In the genomic region with DNA sequence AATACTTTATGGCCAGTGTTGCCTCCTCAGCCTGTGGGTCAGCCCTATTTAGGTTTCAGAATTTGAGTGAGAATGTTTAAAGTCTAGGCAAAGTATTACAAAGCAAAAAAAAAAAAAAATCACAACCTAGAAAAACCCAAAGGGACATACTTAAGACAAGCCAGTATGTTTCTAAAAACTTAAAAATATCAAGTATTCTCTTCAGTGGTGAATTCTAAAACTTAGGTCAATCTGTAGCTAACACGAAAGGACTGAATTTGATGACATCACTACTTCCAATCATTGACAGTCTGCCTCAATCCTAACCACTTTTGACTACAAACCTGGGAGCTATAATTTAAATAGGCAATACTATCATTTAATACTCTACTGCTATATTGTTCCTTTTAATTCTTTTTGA, we compare ENCODE assay signal across 21 mouse cellular contexts. TPM values are rescaled to one million over a fixed set of nuclear protein-coding genes. Genes with fewer than 3 reads are reported as not detected.
DNase-seq lines count a peak whose midpoint lies in the region; TF ChIP-seq lines count a peak whose summit lies in the region.
"Had no signal": no experiment of that assay in that cellular context is flagged by ENCODE, and none has a peak within 500 bp of the region (broad histone marks: within the 10 kb centered on the region; RNA-seq: fewer than 3 reads in every experiment).

No protein-coding gene starts in this region.

- no peak overlapping the region for H3K27ac ChIP-seq in CH12.LX (ENCODE audit: insufficient read depth, low read depth)
- no peak overlapping the region for H3K27ac ChIP-seq in MEL (ENCODE audit: control insufficient read depth, low read depth, low read length)

- H3K9ac ChIP-seq in CH12.LX (ENCODE audit: insufficient read depth, low read depth), result no peak overlapping the region
- H3K9ac ChIP-seq in MEL (ENCODE audit: control insufficient read depth, low read depth, low read length, poor library complexity, severe bottlenecking), result no peak overlapping the region

- H3K36me3 ChIP-seq in CH12.LX (replicated peaks in 1 of 2; ENCODE audit: control insufficient read depth in 1 of 2, insufficient read depth in 1 of 2, low read length in 1 of 2) (peaks cover 56 to 86% of the 10 kb centered on the region in 2 experiments), MEL (ENCODE audit: control insufficient read depth in 1 of 2, insufficient read depth in 2 of 2, low read length in 2 of 2) (peaks cover 53 to 56% of the 10 kb centered on the region in 2 experiments)

- H3K4me1 ChIP-seq in CH12.LX (ENCODE audit: control insufficient read depth in 1 of 2, insufficient read depth in 2 of 2) (peaks cover 7 to 53% of the 10 kb centered on the region in 2 experiments; a peak in 3 of 4 replicates), MEL (ENCODE audit: control insufficient read depth in 1 of 2, insufficient read depth in 2 of 2, low read length in 2 of 2) (peaks cover 2 to 7% of the 10 kb centered on the region in 2 experiments; a peak in 2 of 4 replicates)

- TF ChIP-seq EP300 in CH12.LX (IDR thresholded peaks at IDR 0.05; ENCODE audit: low read length), result 0 out of 2 replicates have a peak, but pooled peaks have one; percentile 17
- no peak for TF ChIP-seq EP300 in MEL (IDR thresholded peaks at IDR 0.05; ENCODE audit: low read depth in 1 of 2, low read length in 2 of 2)

- H3K9me3 ChIP-seq in CH12.LX (replicated peaks; ENCODE audit: low read length), result peaks cover 2% of the 10 kb centered on the region
- H3K9me3 ChIP-seq in MEL (replicated peaks; ENCODE audit: insufficient read depth, low read length), result no peaks in the 10 kb centered on the region

- TF ChIP-seq POLR2A in CH12.LX (IDR thresholded peaks at IDR 0.05; ENCODE audit: low read depth, low read length) (peak; percentile 42; the same call in 1 of the 2 replicates), MEL (IDR thresholded peaks at IDR 0.05; ENCODE audit: control insufficient read depth in 1 of 2, insufficient read depth in 1 of 2, low read depth in 1 of 2, low read length in 2 of 2, poor library complexity in 1 of 2) (peak in 1 of 2 experiments; percentile 27; a peak in 1 of 4 replicates)

- H3K4me3 ChIP-seq in CH12.LX (replicated peaks in 1 of 3; ENCODE audit: low read depth in 2 of 3, low read length in 2 of 3, poor library complexity in 1 of 3) (no peak overlapping the region), MEL (ENCODE audit: control insufficient read depth in 1 of 2, insufficient read depth in 1 of 2, low read depth in 2 of 2, low read length in 2 of 2) (no peak overlapping the region)

- TF ChIP-seq CTCF in CH12.LX (conservative IDR thresholded peaks at IDR 0.05 in 1 of 2, IDR thresholded peaks at IDR 0.05 in 1 of 2; ENCODE audit: low read depth in 2 of 2, low read length in 2 of 2) (no peak), MEL (IDR thresholded peaks at IDR 0.05 in 2 of 3, conservative IDR thresholded peaks at IDR 0.05 in 1 of 3; ENCODE audit: control insufficient read depth in 1 of 3, insufficient read depth in 1 of 3, low read depth in 2 of 3, low read length in 3 of 3, poor library complexity in 1 of 3, severe bottlenecking in 1 of 3) (no peak)

- in situ Hi-C loops in CH12.LX (cut with MboI; ENCODE audit: low pct_ligation_motif_present, low pct_unique_long_range_greater_than_20kb, low sequenced_read_pairs), result no loop called here

- H3K27me3 ChIP-seq in CH12.LX (replicated peaks) (no peaks in the 10 kb centered on the region), MEL (ENCODE audit: control insufficient read depth in 1 of 2, insufficient read depth in 2 of 2, low read length in 2 of 2) (no peaks in the 10 kb centered on the region)
- H3K27me3 ChIP-seq: Patski had no signal

- H3K79me2 ChIP-seq in CH12.LX (replicated peaks; ENCODE audit: control insufficient read depth, extremely low read depth, insufficient read depth, poor library complexity, severe bottlenecking) (peaks cover 27% of the 10 kb centered on the region), MEL (ENCODE audit: control insufficient read depth, insufficient read depth, low read length, poor library complexity) (peaks cover 9% of the 10 kb centered on the region)

- no peak overlapping the region for H3K4me2 ChIP-seq in CH12.LX (ENCODE audit: insufficient read depth, low read depth, poor library complexity, severe bottlenecking)

- DNase-seq in CH12.LX (ENCODE audit: extremely low read depth) (no peak), MEL (ENCODE audit: low read depth, low spot score) (no peak)
- DNase-seq in cerebellum, adult 9-10 months, result no peak
- DNase-seq in right cerebral cortex, adult 2 months (ENCODE audit: low spot score in 2 of 2), result no peak
- DNase-seq: adrenal gland, adult 2 months; adrenal gland, adult 8-10 months; adrenal gland, postnatal 10 days; adrenal gland, postnatal 14 days; adrenal gland, postnatal 25 days; adrenal gland, postnatal 36 days; B cell, adult 2 months; cerebellum, adult 11 months; cerebellum, adult 11-12 months; cerebellum, adult 18-20 months; cerebellum, adult 2 months; cerebellum, adult 8-10 months had no signal

- dilution Hi-C loops in CH12.LX (cut with MboI; ENCODE audit: extremely low pct_ligation_motif_present, extremely low pct_unique_long_range_greater_than_20kb, low sequenced_read_pairs), result no loop called here

- no peak for TF ChIP-seq RAD21 in CH12.LX (IDR thresholded peaks at IDR 0.05; ENCODE audit: low read depth, low read length)
- no peak for TF ChIP-seq RAD21 in MEL (IDR thresholded peaks at IDR 0.05; ENCODE audit: low read depth, low read length)

TF ChIP-seq in CH12.LX, 34 proteins besides CTCF, POLR2A, EP300 and RAD21:
- TF ChIP-seq MAZ (IDR thresholded peaks at IDR 0.05; ENCODE audit: low read depth, low read length) (0 out of 2 replicates have a peak, but pooled peaks have one; percentile 25), ZNF384 (IDR thresholded peaks at IDR 0.05; ENCODE audit: low read depth, low read length) (0 out of 2 replicates have a peak, but pooled peaks have one; percentile 38), CHD2 (IDR thresholded peaks at IDR 0.05; ENCODE audit: low read length) (0 out of 2 replicates have a peak, but pooled peaks have one; percentile 44), CHD1 (IDR thresholded peaks at IDR 0.05; ENCODE audit: low read depth, low read length) (no peak), RCOR1 (conservative IDR thresholded peaks at IDR 0.05; ENCODE audit: low read depth, low read length) (peak; percentile 68), MAFK (IDR thresholded peaks at IDR 0.05; ENCODE audit: insufficient replicate concordance, low read length) (0 out of 2 replicates have a peak, but pooled peaks have one; percentile 19), MYC (IDR thresholded peaks at IDR 0.05; ENCODE audit: low read depth, low read length) (peak; percentile 38; the same call in 1 of the 2 replicates), ZMIZ1 (IDR thresholded peaks at IDR 0.05; ENCODE audit: low read depth, low read length) (peak; percentile 63; the same call in 1 of the 2 replicates), TBP (conservative IDR thresholded peaks at IDR 0.05; ENCODE audit: low read depth, low read length) (no peak), NRF1 (IDR thresholded peaks at IDR 0.05; ENCODE audit: low read depth, low read length) (no peak), SIN3A (IDR thresholded peaks at IDR 0.05; ENCODE audit: low read length) (peak; percentile 72)

TF ChIP-seq in MEL, 35 proteins besides CTCF, POLR2A, EP300 and RAD21:
- TF ChIP-seq TCF12 (IDR thresholded peaks at IDR 0.05; ENCODE audit: low read depth, low read length), result no peak
- TF ChIP-seq MYB (IDR thresholded peaks at IDR 0.05; ENCODE audit: low read depth, low read length), result 0 out of 2 replicates have a peak, but pooled peaks have one; percentile 36
- TF ChIP-seq USF2 (IDR thresholded peaks at IDR 0.05; ENCODE audit: borderline replicate concordance in 1 of 2, insufficient read depth in 1 of 2, low read depth in 1 of 2, low read length in 2 of 2), result no peak
- TF ChIP-seq TAL1 (IDR thresholded peaks at IDR 0.05; ENCODE audit: low read length), result no peak
- TF ChIP-seq CHD1 (IDR thresholded peaks at IDR 0.05; ENCODE audit: low read depth, low read length), result no peak
- TF ChIP-seq POLR2AphosphoS5 (IDR thresholded peaks at IDR 0.05; ENCODE audit: borderline replicate concordance, low read depth, low read length), result 0 out of 2 replicates have a peak, but pooled peaks have one; percentile 14

RNA-seq across cellular contexts. Expression of gene Fgf18, which starts 5.8 kb away (rescaled TPM):
- total RNA-seq in CH12.LX (2012; rRNA removed) (not detected in 2 replicates), CH12.LX (2014; rRNA removed) (not detected in 2 replicates), MEL (2012; rRNA removed) (0.15 and 0.16 TPM in 2 replicates)
- polyA plus RNA-seq in CH12.LX (2012; ENCODE audit: insufficient read length, low read depth) (0.41 TPM in 1 of 2 replicates, not detected in the other), MEL (2012; ENCODE audit: insufficient read depth in 1 of 2, insufficient read length in 2 of 2, low read depth in 1 of 2, low replicate concordance in 2 of 2, missing spikeins in 1 of 2) (under 1 TPM in 1 of 2 experiments, not detected in 1; 0.40 TPM)
- total RNA-seq: G1E had no signal
- polyA plus RNA-seq: activated CD4-positive, CD25-positive, alpha-beta regulatory T cell, adult 4 months; CD4-positive, CD25-positive, alpha-beta regulatory T cell, adult 4 months; G1E had no signal

RNA-seq across cellular contexts. Expression of gene Npm1, which starts 10.0 kb away (rescaled TPM):
- total RNA-seq in CH12.LX (2012; rRNA removed), result 3,603 and 3,941 TPM in 2 replicates
- 8,076 and 8,441 TPM in 2 replicates for total RNA-seq in CH12.LX (2014; rRNA removed)
- polyA plus RNA-seq in CH12.LX (2012; ENCODE audit: insufficient read length, low read depth), result 6,953 and 7,125 TPM in 2 replicates
- total RNA-seq in MEL (2012; rRNA removed), result 4,033 and 4,319 TPM in 2 replicates
- polyA plus RNA-seq in MEL (2012; ENCODE audit: insufficient read depth in 1 of 2, insufficient read length in 2 of 2, low read depth in 1 of 2, low replicate concordance in 2 of 2, missing spikeins in 1 of 2), result 1,000 to 10,000 TPM in 1 of 2 experiments, 100 to 1,000 TPM in 1; 839 to 3,244 TPM

RNA-seq across cellular contexts. Expression of gene Tlx3, which starts 50.4 kb away (rescaled TPM):
- total RNA-seq in CH12.LX (2012; rRNA removed), result not detected in 2 replicates
- total RNA-seq in CH12.LX (2014; rRNA removed), result not detected in 2 replicates
- not detected in 2 replicates for polyA plus RNA-seq in CH12.LX (2012; ENCODE audit: insufficient read length, low read depth)
- total RNA-seq in MEL (2012; rRNA removed), result not detected in 2 replicates
- polyA plus RNA-seq in MEL (2012; ENCODE audit: insufficient read depth in 1 of 2, insufficient read length in 2 of 2, low read depth in 1 of 2, low replicate concordance in 2 of 2, missing spikeins in 1 of 2), result not detected
- total RNA-seq: adrenal gland, postnatal 14 days; G1E had no signal
- polyA plus RNA-seq: activated CD4-positive, CD25-positive, alpha-beta regulatory T cell, adult 4 months; C2C12; CD4-positive, CD25-positive, alpha-beta regulatory T cell, adult 4 months had no signal

Comparison
In these comparisons a context has a peak if more than half of its experiments do, and no peak if none do; other contexts are left out.
1. Of the 35 proteins assayed by ChIP-seq in both MEL and CH12.LX: peak only in MEL: none; only in CH12.LX: CHD2, EP300, MAFK, MAZ, MYC, RCOR1 and 3 more; in both: none; in neither: 25; mixed calls (peak in some experiments, not most) for 1.